Mouse (Mus musculus) CD4-positive, CD25-positive, alpha-beta regulatory T cell (primary cell): ENCODE measurements around the gene Gm20388. TPM values are rescaled to one million over a fixed set of nuclear protein-coding genes. Genes with fewer than 3 reads are reported as not detected.

Source experiments
- polyA plus RNA-seq: library from polyadenylated mRNA; unstranded; fragments of 100-300 nt; shearing (Covaris generic); gene quantifications from one replicate; pipeline ENCODE4 v1.2.1, GENCODE M21; 2017

The Gm20388 gene
- polyA plus RNA-seq, 1 experiment from 2014 or later: not detected

DNA sequence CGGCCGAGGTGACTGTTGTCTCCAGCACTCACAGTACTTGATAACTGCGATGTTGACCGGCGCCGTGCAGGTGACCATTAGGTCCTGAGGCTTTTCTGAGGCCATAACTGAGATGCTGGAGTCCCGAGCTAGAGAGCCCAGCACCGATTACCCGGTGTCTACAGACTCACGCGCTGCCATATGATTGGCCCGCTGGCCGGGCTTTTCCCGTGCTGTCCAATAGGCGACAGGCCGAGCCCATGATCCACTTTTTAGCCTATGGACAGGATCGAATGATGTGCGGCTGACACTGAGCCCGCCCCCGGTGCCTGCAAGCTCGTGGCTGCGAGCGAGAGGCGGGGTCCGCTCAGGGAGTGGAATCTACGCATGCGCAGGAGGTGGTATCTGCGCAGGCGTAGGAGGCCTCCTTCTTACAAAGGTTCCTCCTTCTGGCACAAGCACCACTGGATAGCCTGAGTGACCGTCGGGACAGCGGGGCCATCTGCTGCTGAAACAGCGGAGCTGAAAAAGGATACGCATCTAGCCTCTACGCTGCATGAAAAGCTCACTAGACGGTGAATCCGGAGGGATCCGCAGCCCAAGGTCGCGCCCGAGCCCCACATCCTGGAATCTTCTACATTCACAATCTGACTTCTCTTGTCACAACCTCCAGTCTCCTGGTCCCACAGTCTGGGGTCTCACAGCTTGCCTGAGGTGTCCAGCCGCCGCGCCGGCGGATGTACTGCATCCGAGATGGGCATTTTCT is 2532.8 kb downstream of the Gm20388 start, which contains the start of gene Mvd:
TSS of gene Mvd (minus strand) at position 161 of the 745 bp plus-strand sequence.

DNA sequence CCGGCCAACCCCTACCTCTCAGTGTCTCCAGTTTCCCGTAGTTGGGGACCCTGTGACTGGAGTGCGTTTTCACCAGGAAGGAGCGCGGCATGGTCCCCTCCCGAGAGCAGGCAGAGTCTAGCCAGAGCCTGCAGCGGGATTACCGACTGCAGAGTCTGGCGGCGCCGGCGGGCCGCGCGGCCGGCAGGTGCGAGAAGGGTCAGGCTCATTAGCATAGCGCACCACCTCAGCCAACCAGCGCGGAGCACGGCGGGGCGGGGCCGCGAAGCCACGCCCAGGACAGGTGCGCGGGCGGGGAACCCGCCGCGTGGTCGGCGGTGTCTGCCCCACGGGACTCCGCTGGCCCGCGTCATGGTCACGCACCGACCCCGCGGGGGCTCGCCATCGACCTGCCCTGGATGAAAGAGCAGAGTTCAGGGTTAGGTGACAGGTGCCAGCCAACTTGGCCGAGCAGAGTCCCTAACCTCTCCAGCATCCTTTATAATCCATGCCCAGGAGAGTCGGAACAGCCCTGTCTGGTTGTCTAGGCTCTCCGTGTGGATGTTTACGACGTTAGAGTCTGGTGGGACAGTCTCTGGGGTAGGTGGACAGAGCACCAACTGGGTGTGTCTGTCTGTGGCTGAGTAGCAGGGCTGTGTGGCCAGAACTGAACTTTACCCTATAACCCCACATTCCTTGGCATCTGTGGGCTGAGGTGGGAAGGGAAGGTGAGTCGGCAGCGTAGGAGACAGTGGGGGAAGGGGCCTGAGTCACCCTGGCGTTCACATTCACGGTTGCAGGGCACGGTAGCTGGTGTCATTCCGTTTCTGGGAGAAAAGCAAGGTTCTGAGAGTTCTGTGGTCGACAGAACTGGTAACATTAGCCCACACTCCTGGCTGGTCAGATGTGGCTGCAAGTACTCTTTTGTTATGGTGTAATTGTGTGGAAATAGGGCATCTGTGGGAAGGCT is 2550.2 kb downstream of the Gm20388 start, which contains the start of gene Snai3:
TSS of gene Snai3 (minus strand) at position 210 of the 949 bp plus-strand sequence.

DNA sequence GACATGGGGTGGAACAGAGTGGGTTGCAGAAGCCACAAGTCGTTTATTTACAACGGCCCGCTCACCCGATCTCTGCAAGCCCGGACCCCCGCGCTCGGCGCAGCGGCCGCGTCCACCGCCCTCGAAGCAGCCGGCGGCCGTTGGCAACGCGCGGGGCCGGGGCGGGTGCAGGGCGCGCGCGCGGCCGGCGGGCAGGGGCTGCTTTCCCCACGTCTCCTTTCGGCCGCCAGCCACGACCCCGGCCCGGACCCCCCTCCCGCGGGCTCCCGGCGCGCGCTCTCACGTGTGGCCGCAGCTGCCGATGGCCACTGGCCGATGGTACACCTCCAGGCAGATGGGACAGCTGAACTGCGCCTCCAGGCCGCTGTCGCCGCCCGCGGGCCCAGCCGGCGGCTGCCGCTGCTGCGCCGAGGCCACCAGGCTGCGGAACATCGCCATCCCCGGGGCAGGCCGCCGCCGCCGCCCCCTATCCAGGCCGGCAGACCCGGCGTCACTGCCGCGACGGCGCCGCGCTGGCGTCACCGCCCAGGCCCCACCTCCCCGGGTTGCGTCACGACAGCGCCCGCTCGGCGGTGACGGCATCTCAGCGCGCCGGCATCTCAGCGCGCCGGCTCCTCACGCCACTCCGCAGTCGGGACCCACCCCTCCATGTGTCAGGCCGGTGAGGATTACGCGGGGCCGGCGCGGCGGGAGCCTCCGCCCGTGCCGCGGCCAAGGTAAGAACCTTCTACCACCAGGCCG is 2565.1 kb downstream of the Gm20388 start, which contains the start of the genes Rnf166 and Ctu2:
TSS of gene Rnf166 (minus strand) at position 485 of the 741 bp plus-strand sequence.
TSS of gene Ctu2 (plus strand) at position 564 of the 741 bp plus-strand sequence.

DNA sequence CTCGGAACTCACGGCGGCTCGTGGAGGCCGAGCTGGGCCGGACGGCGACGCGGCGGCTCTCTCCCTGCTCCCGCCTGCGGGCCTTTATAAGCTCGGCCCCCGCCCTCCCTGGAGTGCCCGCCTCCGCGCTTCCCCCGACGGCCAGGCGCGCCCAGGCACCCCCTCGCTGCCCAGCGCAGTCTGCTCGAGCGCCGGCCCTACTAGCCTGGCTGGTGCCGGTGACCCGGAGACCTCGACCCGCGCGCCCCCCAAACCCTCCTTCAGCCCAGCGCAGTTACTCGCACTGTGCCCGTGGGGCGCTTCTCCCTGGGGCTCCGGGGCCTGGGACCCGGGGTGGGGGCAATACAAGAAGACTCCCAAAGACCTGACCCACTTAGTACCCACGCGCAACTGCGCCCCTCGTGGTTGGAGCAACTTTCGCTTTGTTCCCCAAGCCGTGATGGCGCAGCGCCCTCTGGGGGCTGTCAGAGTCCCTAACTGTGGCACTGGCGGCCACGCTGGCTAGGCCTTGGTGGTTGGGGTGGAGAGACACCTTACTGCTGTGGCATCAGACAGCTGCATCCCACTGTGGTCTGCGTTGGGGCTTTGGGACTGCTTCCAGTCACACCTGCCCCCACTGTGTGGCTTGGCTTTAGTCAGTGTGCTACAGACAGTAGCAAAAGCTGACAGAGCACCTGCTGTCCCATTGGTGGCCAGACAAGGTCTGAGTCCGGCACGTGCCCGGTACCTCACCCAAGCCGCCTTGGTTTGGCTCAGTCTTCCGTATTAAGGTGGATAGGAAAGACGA is 2640.8 kb downstream of the Gm20388 start, which contains the start of gene Piezo1:
TSS of gene Piezo1 (minus strand) at position 65 of the 787 bp plus-strand sequence.

DNA sequence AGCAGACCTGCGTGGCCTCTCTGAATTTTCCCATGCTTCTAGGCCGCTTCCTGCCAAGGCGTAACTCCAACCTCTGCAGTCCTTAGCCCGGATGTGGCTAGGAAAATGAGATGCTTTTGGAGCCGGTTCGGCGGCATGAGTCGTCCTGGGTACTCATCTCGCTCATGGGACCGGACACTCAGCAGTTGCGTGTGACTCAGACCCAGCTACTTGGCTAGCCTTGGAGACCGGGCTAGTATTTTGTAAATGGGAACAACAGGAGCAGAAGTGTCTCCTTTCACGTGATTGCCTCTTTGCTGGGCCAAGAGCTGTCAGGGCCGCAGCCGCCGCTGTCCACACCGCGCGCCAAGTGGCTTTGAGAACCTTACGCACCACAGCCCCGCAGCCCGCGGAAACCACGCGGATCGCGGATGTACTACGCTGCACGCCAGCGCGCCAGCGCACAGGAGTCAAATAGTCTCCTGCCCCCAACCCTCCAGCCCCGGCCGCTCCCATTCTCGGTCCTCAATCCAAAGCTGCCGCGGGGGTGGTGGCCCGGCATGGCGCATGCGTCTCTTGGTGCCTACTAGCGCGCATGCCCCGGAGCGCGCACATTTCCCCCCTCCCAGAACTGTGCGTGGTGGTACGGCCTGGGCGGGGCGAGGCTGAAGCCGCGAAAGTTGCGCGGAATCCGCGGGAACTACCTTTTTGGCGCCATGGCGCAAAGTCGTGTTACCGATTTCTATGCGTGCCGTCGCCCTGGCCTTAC is 2656.9 kb downstream of the Gm20388 start, which contains the start of gene Cdt1:
TSS of gene Cdt1 (plus strand) at position 655 of the 748 bp plus-strand sequence.

DNA sequence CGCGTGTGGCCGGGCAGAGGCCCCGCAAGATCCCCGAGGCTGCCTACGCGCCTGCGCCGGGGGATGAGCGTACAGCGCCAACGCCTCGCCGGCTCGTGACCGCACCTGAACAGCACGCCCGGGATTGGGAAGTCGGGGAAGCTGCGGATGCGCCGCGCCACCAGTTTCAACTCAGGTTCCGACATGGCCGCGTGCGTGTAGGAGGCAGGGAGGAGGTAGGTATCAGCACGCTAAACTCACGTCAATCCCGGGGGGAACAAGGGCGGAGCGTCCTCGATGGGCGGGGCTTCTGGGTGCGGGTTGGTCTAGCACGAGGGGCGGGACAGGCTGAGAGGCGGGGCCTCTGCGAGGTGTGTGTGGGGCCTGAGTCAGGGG is 2666.0 kb downstream of the Gm20388 start, which contains the start of gene Aprt:
TSS of gene Aprt (minus strand) at position 262 of the 375 bp plus-strand sequence.

DNA sequence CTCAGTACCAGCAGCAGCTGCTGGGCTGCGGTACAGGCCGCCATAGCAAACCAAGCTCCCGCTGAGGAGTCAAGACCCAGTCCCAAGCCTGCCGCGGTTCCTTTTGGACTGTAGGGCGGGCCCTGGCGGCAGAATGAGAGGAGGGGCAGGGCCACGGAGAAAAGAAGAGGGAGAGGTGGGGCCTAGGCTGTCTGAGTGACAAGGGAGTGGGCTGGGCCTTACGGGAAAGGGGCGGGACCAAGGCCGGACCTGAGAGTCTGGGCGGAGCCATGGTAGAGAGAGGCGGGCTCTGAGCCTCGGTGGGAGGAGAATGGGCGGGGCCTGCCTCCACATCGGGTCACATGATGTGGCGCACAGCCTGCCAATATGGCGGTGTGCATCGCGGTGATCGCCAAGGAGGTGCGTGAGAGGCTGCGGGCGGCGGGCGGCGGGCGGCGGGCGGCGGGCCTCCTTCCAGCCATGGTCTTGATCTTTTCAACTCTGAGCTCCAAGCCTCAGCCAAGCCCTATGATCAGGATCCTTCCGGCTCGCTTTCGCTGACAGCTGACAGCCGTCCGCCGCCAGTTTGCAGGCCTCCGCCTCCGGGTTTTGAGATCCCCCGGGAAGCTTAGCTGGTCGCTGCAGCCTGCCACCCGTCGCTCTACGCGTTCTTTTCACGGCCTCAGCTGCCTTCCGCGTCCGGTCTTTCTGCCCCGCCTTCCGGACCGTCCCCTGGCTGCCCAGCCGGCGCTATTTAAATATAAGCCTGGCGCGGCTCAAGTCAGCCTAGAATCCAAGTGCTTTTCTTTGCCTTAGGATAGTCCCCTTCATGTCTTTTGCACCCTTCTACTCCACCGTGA is 2700.9 kb downstream of the Gm20388 start, which contains the start of the genes Galns and Trappc2l:
TSS of gene Galns (minus strand) at position 169 of the 839 bp plus-strand sequence.
TSS of gene Trappc2l (plus strand) at position 346 of the 839 bp plus-strand sequence.

DNA sequence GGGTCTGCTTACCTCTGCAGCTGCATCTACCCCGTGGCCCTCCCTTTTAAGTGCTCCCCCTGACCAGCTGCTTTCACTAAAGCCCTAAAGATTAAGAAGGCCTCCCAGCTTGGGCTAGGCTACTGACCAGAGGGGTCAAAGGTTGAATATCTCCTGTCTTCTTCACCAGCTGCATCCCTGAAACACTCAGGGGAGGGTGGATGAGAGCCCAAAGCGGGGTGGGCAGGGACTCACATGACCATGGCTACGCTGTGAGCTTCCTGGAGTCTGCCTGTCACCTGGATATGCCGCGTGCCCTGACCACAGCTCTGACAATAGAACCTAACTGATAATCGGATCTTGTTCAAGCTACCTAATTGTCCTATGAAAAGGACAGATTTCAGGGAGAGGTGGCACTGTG is 2712.1 kb downstream of the Gm20388 start, which contains the start of gene Pabpn1l:
TSS of gene Pabpn1l (minus strand) at position 13 of the 400 bp plus-strand sequence.

DNA sequence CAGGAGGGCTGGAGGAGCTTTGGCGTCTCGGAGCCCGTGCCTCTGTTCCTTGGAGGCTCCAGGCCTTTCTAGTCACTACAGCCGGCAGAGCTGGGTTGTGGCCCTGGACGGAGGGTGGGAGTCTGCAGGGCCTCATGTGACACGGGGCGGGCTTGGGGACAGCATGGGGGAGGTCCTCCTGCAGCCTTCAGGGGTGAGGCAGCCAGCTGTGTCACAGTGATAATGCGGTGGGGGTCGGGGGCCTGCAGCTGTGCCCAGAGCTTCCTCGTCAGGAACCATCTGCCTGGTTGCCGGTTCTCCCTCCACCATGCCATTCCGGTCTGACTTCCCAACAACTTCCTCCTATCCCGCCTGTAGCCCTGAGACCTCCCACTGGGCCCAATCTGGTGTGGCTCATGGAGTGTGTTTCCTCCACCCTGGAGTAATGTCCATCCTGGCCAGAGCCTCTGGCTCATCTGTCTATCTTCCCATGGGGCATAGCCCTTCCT is 2788.4 kb downstream of the Gm20388 start, which contains the start of gene Cbfa2t3:
TSS of gene Cbfa2t3 (minus strand) at position 105 of the 488 bp plus-strand sequence.

DNA sequence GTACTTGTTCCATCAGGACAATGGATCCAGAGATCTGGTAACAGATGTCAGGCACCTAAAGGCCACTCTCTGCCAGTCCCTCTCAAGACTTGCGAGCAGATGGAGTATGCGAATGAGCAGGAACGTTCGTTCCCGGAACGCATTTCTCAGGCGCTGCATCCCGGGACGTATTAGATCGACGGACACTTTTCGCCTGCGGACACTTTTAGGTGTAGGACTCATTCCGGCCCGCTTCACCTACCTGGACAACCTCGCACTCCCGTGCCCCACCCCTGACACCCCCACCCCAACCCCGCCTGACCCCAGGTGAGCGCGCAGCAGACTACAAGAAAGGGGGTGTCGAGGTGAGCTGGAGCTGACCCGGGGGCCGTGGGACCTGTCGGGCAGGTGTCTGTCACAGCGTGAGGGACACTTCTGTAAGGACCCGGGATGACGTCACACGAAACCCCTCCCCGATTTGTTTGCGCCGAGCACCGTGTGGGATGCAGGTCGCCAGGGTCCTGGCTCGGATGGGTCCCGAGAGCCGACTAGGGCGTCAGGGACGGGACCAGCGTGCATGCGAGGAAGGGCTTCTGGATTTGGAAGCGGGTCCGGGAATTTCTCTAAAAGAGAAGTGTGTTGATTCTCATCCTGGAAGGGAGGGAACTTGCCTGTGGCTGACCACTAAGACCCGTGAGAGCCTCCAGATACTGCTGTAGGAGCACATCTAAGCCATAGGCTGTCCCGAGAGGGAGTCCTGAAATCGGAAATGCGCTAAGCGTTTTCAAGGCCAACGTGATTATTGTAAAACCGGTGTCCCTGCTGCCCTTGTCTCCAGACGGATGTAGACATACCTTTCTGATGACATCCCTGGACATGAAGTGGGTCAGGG is 2864.9 kb downstream of the Gm20388 start, which contains the start of gene Acsf3:
TSS of gene Acsf3 (plus strand) at position 202 of the 871 bp plus-strand sequence.

DNA sequence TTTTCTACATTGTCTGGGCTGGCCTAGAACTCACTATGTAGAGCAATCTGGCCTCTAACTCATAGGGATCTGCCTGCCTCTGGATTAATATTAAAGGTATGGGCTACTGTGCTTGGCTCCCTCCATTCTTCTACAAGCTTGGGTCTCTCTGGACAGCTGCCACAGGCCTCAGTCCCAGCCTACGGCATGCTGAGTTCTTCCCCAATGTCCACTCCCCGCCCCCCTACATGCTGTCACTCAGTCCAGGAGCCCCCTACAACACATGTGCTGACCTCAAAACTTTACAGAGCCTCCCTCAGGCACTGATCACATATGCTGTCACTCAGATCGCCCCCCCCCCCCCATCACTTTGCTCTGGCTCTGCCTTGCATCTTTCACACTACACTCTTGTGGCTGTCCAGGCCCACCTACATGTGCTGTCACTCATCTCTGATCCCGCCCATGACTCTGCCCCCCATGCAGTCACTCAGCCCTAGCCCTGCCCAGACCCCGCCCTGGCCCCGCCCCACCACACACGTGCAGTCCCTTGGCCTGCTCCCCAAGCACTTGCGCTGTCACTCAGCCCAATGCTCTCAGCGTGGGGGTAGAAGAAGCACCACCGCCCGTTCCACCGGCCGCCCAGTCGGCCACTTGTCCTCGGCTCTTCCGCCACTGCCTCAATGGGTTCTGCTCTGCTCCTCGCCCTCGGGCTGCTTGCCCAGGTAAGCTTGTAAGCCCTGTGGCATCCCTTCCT is 2937.4 kb downstream of the Gm20388 start, which contains the start of gene Cdh15:
TSS of gene Cdh15 (plus strand) at position 138 of the 733 bp plus-strand sequence.

DNA sequence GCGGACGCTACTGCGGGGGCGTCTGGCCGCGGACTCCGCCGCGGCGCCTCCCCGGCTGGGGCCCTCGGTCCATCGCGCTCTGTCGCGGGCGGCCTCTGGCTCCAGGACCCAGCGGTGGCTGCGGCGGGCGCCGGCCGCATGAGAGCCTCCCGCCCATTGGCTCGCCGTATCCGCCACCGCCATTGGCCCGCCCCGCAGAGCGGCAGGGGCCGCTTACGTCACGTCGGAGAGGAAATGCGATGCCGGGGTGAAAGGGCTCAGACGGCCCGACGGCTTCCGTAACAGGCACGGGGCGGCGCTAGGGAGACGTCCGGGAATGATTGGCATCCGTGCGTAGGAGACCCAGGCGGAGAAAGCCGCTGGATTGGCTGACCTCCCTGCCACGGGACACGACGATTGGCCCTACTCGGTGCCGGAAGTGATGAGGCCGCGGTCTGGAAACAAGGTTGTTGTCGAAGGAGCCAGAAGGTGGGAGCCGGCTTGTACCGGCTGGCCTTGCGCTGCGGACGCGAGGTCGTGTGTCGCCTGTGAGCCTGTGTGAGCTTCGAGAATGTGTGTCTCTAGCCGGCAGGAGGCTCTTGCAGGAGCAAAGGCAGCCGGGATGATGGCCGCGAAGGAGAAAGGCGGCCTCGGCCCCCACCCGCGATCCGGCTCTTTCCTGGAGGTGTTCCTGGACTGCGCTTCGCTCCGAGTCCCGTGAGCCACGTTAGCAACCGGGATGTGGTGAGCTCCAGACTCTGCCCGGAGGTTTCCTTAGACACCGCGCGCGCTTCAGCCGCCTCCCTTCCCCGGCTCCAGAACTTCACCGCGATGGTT is 3131.7 kb downstream of the Gm20388 start, which contains the start of gene Ankrd11:
TSS of gene Ankrd11 (minus strand) at position 120 of the 816 bp plus-strand sequence.

DNA sequence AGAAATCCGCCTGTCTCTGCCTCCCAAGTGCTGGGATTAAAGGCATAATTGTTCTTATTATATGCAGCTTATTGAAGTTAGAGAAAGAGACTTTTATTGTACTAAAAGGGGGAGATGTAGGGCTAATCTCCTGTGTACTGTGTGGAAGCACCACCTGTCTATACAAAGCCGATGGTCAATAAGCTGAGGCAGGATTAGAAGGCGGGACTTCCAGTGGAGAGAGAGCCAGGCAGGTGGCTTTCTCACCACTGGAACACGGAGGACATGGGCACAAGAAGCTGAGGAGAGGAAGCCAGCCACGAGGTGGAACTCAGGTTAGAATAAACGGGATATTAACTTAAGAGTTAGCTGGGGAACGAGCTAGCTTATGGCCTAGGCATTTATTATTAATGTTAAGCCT is 3152.1 kb downstream of the Gm20388 start, which contains the start of gene Spg7:
TSS of gene Spg7 (plus strand) at position 222 of the 400 bp plus-strand sequence.

DNA sequence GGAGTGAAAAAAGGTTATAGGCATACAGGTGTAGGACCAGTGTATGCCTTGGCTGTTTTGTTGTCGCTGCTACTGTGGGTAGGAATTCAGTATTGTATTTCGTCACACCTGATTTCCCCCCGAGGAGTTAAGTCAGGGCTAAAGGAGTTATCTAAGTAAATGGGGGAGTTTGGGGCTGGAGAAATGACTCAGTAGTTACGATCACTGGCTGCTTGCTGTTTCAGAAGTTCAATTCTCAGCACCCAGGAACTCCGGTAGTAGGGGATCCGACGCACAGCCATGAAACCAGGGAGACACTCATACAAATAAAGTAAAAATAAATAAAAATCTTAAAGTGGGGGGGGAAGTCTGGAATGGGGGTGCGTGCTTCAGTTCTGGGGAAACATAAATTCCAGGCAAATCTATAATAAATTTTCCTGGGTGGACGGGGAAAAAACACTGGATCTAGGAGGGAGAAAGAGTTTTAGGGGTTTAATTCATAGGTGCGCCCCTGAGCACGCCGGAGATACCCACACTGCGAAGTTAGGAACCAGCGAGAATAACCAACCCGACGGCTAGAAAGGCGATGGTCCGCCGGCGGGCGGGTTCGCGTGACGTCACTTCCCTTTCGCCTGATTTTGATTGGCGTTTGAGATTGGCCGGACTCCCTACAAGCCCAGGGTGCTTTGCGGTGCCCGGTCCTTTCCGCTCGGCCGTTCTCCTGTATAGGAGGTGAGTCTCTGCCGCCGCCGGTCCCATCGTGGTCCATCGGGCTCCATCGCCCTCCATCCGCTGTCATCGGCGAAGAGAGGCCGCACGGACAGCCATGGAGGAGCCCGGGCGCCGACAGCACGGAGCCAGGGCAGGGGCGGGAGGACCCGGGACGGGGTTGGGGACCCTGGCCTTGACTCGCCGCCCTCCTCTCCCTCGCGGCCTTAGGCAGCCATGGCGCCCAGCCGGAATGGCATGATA is 3191.4 kb downstream of the Gm20388 start, which contains the start of gene Rpl13:
TSS of gene Rpl13 (plus strand) at position 616 of the 951 bp plus-strand sequence.

